ENCODE assay signal across 30 mouse cellular contexts in genomic region chr8:124817361-124817760, GRCm38 (mm10). TPM values are rescaled to one million over a fixed set of nuclear protein-coding genes. Genes with fewer than 3 reads are reported as not detected.
DNase-seq lines count a peak whose midpoint lies in the region; ATAC-seq and TF ChIP-seq lines count a peak whose summit lies in the region.
"Had no signal": no experiment of that assay in that cellular context is flagged by ENCODE, and none has a peak within 500 bp of the region (broad histone marks: within the 10 kb centered on the region; RNA-seq: fewer than 3 reads in every experiment).

No protein-coding gene starts in this region.

- H3K9ac ChIP-seq in kidney, embryonic 16.5 days (replicated peaks; ENCODE audit: low read length): no peak overlapping the region
- H3K9ac ChIP-seq: forebrain, embryonic 13.5 days; heart, embryonic 13.5 days; hindbrain, embryonic 15.5 days; limb, embryonic 13.5 days; liver, embryonic 13.5 days had no signal

- peak; percentile 63 for DNase-seq in gastrocnemius, adult 2 months
- no peak for DNase-seq in gastrocnemius, postnatal 4 days (ENCODE audit: low spot score in 2 of 2)
- peak; percentile 55 to 74 for DNase-seq in kidney, adult 8-10 months
- peak; percentile 40 for DNase-seq in lung, postnatal 14 days
- DNase-seq in lung, postnatal 36 days: no peak
- no peak for DNase-seq in adrenal gland, postnatal 36 days
- DNase-seq: adrenal gland, postnatal 14 days; gastrocnemius, postnatal 25 days; heart, postnatal 14 days; liver, embryonic 13.5 days; lung, adult 18-20 months; right cerebral cortex, postnatal 25 days; spleen, adult 18-20 months; thymus, adult 2 months had no signal

- TF ChIP-seq CTCF in gastrocnemius, adult 2 months (IDR thresholded peaks at IDR 0.05): no peak

- no peak overlapping the region for H3K27ac ChIP-seq in gastrocnemius, adult 2 months
- H3K27ac ChIP-seq in kidney, embryonic 16.5 days (ENCODE audit: low read length): no peak overlapping the region
- peak overlapping the region; percentile 97 for H3K27ac ChIP-seq in brown adipose tissue, adult 24 weeks (replicated peaks; ENCODE audit: low read depth, low read length)
- H3K27ac ChIP-seq: forebrain, embryonic 13.5 days; heart, embryonic 13.5 days; hindbrain, embryonic 10.5 days; hindbrain, embryonic 15.5 days; kidney, postnatal 0 days; limb, embryonic 13.5 days; liver, embryonic 13.5 days had no signal

- H3K4me1 ChIP-seq in kidney, embryonic 16.5 days (ENCODE audit: insufficient read depth, low read length): peaks cover 6% of the 10 kb centered on the region; the same call in 1 of the 2 replicates
- H3K4me1 ChIP-seq in brown adipose tissue, adult 24 weeks (ENCODE audit: control insufficient read depth, insufficient read depth, insufficient read length, low read length): peaks cover 13% of the 10 kb centered on the region; the same call in 1 of the 2 replicates
- H3K4me1 ChIP-seq: forebrain, embryonic 13.5 days; hindbrain, embryonic 10.5 days; hindbrain, embryonic 15.5 days; limb, embryonic 13.5 days had no signal

- intact Hi-C loops in gastrocnemius, adult 2 months (cut with DNase I): no loop called here

- WGBS in kidney, embryonic 16.5 days: 87% methylated on average over 3 of the region's 3 CpGs

- no peak overlapping the region for H3K4me3 ChIP-seq in gastrocnemius, adult 2 months
- no peak overlapping the region for H3K4me3 ChIP-seq in kidney, embryonic 16.5 days (ENCODE audit: low read length)
- no peak overlapping the region for H3K4me3 ChIP-seq in brown adipose tissue, adult 24 weeks (ENCODE audit: insufficient read depth, low read depth, low read length)
- H3K4me3 ChIP-seq: erythroblast, embryonic 14.5 days; forebrain, embryonic 13.5 days; heart, embryonic 13.5 days; hindbrain, embryonic 10.5 days; hindbrain, embryonic 15.5 days; limb, embryonic 13.5 days; liver, embryonic 13.5 days had no signal

- no peak overlapping the region for H3K4me2 ChIP-seq in kidney, embryonic 16.5 days (replicated peaks; ENCODE audit: low read depth, low read length)
- H3K4me2 ChIP-seq: forebrain, embryonic 13.5 days; heart, embryonic 13.5 days; hindbrain, embryonic 15.5 days; limb, embryonic 13.5 days; liver, embryonic 13.5 days; midbrain, embryonic 11.5 days had no signal

- H3K27me3 ChIP-seq in kidney, embryonic 16.5 days (ENCODE audit: insufficient read depth, low read length): no peaks in the 10 kb centered on the region
- H3K27me3 ChIP-seq: hindbrain, embryonic 15.5 days; liver, embryonic 13.5 days; Patski had no signal

- no peak for ATAC-seq in kidney, embryonic 16.5 days (ENCODE audit: low FRiP score, low TSS enrichment)
- ATAC-seq: forebrain, embryonic 13.5 days; inflammation-experienced regulatory T-cells, adult 6 months; lung, postnatal 0 days; midbrain, embryonic 16.5 days; Patski had no signal

- H3K9me3 ChIP-seq in kidney, embryonic 16.5 days (ENCODE audit: low read length): peaks cover 8% of the 10 kb centered on the region; the same call in 1 of the 2 replicates
- H3K9me3 ChIP-seq: hindbrain, embryonic 15.5 days had no signal

- H3K36me3 ChIP-seq in kidney, embryonic 16.5 days (ENCODE audit: insufficient read depth, low read length): no peaks in the 10 kb centered on the region
- H3K36me3 ChIP-seq: G1E; heart, embryonic 13.5 days; limb, embryonic 13.5 days; liver, embryonic 13.5 days had no signal

RNA-seq across cellular contexts. Expression of gene Trim67, which starts 24.5 kb away (rescaled TPM):
- total RNA-seq in gastrocnemius, adult 2 months (2021): under 1 TPM; 0.06 to 0.10 TPM
- under 1 TPM; 0.12 to 0.13 TPM for total RNA-seq in gastrocnemius, postnatal 4 days (2021)
- 0.05 and 0.09 TPM in 2 replicates for polyA plus RNA-seq in kidney, embryonic 16.5 days (2015; fragmentation: Nextera tagmentation; extraction: Ambion mirVana)
- 7.1 and 8.0 TPM in 2 replicates for polyA plus RNA-seq in brown adipose tissue, adult 24 weeks (2012; ENCODE audit: insufficient read depth, insufficient read length, missing spikeins)
- total RNA-seq in adrenal gland, postnatal 36 days (2021): 1 to 10 TPM in 1 of 2 experiments, under 1 TPM in 1; 0.86 to 1.0 TPM
- total RNA-seq: neutrophil, adult 5-6 weeks had no signal
- polyA plus RNA-seq: erythroblast, embryonic 14.5 days; G1E; inflammation-experienced regulatory T-cells, adult 6 months had no signal

RNA-seq across cellular contexts. Expression of gene Gnpat, which starts 45.5 kb away (rescaled TPM):
- total RNA-seq in gastrocnemius, adult 2 months (2021): 100 to 1,000 TPM; 157 to 173 TPM
- total RNA-seq in gastrocnemius, postnatal 4 days (2021): 100 to 1,000 TPM; 108 to 109 TPM
- 120 and 122 TPM in 2 replicates for polyA plus RNA-seq in kidney, embryonic 16.5 days (2015; fragmentation: Nextera tagmentation; extraction: Ambion mirVana)
- 133 and 153 TPM in 2 replicates for polyA plus RNA-seq in brown adipose tissue, adult 24 weeks (2012; ENCODE audit: insufficient read depth, insufficient read length, missing spikeins)
- 100 to 1,000 TPM in 1 of 2 experiments, 10 to 100 TPM in 1; 93.1 to 104 TPM for total RNA-seq in adrenal gland, postnatal 36 days (2021)

RNA-seq across cellular contexts. Expression of gene 2810004N23Rik, which starts 45.6 kb away (rescaled TPM):
- total RNA-seq in gastrocnemius, adult 2 months (2021): 10 to 100 TPM; 29.7 to 34.0 TPM
- total RNA-seq in gastrocnemius, postnatal 4 days (2021): 10 to 100 TPM; 36.7 to 37.0 TPM
- polyA plus RNA-seq in kidney, embryonic 16.5 days (2015; fragmentation: Nextera tagmentation; extraction: Ambion mirVana): 47.6 and 50.1 TPM in 2 replicates
- 12.9 and 17.1 TPM in 2 replicates for polyA plus RNA-seq in brown adipose tissue, adult 24 weeks (2012; ENCODE audit: insufficient read depth, insufficient read length, missing spikeins)
- 10 to 100 TPM; 30.1 to 31.9 TPM for total RNA-seq in adrenal gland, postnatal 36 days (2021)

Comparison
In these comparisons a context has a peak if more than half of its experiments do, and no peak if none do; other contexts are left out.
1. DNase-seq: peak in gastrocnemius, adult 2 months (single experiment), kidney, adult 8-10 months (2 of 2) and lung, postnatal 14 days (single experiment); none in gastrocnemius, postnatal 4 days (0 of 2), lung, postnatal 36 days (single experiment) and adrenal gland, postnatal 36 days (0 of 2).